Mouse (Mus musculus) thymus, postnatal 36 days (tissue): Measurements from ENCODE around the gene Slc44a1.

Experiments used
- DNase-seq, 2 experiments: peaks; one replicate each; pipeline ENCODE4 v3.0.0; 2022; ENCODE audit warnings: mixed read lengths in 2 of 2

The Slc44a1 gene

DNA sequence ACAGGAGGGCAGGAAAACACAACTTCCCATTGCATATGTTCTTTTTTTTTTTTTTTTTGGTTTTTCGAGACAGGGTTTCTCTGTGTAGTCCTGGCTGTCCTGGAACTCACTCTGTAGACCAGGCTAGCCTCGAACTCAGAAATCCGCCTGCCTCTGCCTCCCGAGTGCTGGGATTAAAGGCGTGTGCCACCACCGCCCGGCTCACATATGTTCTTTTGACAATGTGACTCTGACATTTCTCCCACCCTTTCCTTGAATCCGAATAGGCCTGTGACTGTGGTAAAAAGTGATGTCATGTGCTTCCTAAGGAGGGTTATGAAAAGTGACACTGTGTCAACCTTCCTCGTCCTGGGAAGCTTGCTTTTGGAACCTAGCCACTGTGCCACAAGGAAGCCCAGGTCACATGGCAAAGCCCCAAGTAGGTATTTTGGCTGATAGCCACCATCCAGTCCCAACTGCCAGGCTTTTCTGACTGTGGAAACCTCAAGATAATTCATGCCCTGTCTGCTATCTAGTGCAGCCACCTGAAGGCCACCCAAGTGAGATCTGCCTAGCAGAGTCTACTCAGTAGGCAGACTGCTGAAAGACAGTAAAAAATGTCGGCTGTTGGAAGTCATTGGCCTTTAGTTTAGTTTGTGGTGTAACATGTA lies 8.5 kb upstream of the Slc44a1 start:
- no peak for DNase-seq

DNA sequence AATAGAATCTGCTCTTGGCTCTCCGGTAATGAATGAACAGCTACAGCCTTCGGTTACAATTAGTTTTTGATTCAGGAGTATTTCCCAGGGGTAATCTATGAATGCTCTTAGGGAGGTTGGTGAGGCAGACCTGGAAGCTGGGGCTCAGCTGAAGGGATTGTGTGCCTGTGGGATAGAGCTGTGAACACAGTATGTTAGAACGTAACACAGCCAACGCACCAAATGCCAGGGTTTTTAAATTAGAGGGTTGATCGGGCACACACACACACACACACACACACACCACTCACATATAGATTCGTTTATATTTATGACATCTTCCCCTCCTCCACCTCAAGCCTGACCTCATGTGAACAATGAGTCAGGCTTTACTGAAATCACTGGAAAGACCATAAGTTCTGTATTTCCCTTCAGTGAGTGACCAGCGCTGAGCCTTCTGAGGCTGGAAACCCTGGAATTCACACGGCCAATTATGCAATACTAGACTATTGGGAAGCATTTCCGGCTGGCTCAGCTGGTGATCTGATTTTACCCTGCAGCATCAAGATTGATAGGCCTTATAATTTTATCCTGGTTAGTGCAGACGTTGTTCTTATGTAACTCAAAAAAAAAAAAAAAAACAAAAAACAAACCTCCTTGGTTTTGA lies 3.0 kb upstream of the Slc44a1 start:
- no peak for DNase-seq

DNA sequence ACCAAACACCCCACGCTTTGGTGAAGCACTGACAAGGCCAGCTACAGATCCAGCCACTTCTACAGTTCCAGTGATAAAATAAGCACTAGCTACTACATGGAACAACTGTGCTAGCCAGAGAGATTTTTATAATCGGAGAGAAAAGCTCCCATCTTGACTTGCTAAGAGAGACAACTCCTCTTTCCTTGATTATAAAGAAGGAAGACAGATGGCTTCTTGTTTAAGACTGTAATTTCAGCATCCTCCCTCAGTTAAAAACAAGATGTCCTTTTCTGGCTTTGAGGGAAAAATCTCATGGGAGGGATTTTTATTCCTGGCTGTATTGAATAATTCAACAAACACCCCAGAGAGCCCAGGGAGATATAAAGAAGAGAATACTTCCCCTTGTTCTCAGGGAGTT lies 1.8 kb upstream of the Slc44a1 start:
- DNase-seq: no peak

DNA sequence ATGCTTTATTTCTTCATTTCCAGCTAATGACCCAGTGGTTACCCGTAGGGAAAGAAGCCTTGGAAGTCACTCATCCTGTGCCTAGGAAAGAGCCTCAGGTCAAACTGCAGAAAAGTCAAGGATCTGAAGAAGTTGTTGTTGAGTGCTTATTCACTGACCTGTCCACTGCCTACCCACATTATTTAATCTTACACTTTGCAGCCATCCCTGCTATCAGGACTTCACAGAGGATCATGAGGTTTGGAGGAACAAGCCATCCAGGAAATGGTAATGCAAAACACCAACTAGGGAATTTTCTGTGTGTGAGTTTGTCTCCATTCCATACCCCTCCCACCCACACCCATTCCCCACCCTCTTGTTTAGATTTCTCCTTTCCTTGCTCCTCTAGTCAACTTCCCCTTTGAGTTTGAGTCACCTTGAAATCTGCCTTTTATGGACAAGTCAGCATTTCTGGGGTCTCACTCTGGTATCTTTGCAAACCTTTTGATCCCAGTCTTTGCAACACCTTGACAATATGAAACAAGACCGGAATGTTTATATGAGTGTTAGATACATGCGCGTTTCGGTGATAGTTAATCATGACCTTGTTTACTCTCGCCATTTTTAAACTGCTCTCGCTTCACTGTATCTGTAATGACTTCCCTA lies 1.3 kb upstream of the Slc44a1 start:
- DNase-seq: no peak

DNA sequence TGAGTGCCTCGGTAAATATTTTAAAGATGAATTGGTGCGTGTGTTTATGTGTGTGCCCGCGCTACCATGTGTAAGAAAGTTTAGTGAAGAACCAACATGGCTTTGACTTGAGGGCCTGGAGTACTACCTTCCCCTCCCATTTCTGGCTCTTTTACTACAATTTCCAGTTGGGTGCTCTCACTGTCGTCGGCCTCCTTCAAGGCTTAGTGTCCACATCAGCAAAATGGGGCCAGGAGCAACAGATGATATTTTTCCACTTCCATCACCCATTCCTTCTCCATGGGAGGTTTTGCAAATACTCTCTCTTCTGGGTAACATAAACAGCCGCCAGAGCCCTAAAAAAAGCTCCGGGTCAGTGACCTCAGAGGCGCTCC lies 590 bp upstream of the Slc44a1 start:
- no peak for DNase-seq

DNA sequence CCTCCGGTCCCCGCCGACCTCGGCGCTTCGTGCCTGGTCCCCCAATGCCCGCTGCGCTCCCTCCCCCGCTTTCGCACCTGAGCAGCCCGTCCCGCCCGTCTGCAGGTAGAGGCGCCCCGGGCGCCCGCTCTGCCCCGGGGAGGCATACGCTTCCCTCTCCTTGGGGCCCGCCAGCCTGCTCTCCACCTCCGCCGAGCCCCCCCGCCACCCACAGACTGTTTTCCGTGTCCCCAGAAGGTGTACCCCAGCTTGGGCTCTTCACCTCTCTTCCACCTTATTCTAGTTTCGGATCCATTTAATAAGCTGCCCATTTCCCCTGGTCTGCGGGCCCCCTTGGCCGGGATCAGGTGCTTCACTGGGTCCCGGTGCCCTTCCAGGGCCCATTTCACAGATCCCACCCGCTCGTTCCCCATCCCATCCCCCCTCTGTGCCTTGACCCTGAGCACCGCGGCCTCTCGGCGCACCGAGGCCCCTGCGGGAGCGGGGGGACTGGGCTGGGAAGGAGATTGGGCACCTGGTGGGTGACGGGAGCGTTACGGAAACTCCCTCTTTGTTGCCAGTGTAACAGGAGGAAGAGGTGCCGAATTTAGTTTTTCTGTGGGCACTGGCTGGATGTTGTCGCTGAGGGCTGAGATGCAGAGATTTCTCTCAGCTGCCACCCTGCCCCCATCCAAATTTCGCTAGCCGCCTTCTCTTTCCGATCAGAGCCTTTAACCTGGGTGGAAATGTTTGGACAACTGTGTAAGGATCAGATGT lies 781 bp downstream of the Slc44a1 start:
- DNase-seq: peak; percentile 12 to 38

DNA sequence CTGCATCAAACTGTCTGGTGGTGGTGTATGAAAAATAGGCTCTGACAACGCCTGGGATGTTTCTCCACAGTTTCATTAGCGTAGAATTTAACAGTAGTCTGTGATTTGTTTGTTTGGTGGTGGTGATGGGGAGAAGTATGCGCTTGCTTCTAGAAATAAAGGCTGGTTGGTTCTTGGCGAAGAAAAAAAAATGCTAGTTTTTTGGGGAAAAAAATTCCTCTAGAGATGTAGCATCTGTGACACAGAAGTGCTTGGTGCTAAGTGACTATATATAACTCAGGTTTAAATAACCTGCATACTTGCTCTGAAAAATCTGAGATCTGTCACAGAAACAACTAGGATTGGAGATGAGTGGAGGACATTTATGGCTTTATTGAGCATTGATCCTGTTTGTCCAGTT lies 1.5 kb downstream of the Slc44a1 start:
- no peak for DNase-seq

DNA sequence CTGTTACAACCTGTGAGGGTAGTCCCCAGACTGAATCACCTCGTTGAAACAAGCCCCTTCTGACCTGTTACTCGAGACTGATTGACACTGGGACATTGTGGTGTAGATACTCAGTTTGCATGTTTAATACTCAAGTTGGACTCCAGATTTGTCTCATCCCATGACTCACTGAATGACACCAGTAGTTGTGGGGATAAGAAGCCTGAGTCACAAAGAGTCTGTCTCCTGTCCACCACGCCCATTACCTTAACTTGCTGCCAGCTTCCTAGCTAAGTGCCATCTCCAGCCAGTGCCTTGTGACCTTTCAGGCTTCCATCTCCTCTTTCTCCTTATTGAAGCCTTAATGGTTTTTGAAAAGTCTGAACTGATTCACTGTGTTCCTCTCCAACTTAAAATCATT lies 6.0 kb downstream of the Slc44a1 start:
- DNase-seq: no peak

DNA sequence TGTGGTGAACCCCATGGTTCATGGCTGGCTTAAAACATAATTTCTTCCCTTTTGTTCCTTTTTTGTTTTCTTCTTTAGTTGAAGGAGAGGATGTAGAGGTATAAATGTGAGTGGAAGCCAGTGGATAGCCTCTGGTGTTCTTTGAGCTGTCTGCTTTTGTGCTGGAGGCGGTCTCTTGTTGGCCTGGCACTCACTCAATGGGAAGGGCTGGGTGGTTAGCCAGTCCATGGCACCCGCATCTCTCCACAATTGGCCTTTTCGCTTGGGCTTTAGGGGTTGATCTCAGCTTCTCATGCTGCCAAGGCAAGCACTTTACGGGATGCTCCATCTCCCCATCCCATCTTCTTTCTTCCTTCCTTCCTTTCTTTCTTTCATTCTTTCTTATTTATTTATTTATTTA lies 7.6 kb downstream of the Slc44a1 start:
- DNase-seq: no peak

DNA sequence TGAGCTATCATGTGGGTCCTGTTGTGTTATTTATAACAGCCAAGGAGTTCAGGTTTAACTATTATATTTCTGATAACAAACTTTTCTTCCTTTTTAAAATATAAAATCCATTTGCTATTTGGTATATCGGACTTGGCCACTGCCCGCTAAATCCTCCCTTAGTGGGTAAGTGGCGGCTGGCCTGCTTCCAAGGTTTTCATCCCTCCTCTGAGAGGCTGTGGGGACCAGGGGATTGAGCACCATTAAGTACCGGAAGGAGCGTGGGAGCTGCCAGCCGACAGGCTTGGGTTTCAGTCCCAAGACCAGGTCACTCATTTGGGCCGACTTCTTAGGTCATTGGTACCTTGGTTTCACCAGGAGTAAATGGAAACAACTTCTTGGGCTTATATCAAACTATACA lies 10.5 kb downstream of the Slc44a1 start:
- no peak for DNase-seq

DNA sequence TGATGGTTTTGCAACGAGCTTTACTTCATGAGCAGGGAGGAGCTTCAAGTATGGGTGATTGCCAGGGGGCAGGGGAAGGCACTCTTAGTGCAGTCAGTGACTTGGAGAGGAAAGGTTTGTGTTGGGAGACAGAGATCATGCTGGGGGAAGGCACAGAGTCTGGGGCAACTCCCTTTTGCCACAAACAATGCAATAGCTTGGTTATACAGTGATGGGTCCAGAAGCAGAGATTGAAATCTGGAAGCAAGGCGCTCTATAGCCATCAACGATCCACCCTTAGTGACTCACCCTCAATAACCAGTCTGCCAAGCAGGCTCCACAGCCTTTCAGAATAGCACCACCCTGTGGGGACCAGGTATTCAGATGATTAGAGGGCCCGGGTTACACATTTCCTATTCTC lies 11.7 kb downstream of the Slc44a1 start:
- DNase-seq: no peak

DNA sequence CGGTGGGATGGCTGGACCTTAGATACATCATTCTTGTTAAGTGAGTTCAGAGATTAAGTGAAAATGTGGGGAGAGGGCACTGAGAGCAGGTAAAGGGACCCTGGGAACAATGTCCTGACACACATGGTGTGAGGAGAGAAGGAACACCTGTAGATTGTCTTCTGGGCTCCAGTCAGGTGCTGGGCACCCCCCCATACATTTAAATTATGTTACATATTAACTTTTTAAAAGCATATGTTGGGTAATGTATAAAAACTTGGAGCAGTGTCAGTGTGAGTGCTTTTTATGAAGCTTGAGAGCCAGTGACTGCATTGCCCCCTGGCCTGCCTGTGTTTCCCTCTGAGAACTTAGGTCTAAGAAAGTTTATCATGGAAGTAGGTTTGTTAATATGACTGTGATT lies 12.2 kb downstream of the Slc44a1 start:
- DNase-seq: no peak

DNA sequence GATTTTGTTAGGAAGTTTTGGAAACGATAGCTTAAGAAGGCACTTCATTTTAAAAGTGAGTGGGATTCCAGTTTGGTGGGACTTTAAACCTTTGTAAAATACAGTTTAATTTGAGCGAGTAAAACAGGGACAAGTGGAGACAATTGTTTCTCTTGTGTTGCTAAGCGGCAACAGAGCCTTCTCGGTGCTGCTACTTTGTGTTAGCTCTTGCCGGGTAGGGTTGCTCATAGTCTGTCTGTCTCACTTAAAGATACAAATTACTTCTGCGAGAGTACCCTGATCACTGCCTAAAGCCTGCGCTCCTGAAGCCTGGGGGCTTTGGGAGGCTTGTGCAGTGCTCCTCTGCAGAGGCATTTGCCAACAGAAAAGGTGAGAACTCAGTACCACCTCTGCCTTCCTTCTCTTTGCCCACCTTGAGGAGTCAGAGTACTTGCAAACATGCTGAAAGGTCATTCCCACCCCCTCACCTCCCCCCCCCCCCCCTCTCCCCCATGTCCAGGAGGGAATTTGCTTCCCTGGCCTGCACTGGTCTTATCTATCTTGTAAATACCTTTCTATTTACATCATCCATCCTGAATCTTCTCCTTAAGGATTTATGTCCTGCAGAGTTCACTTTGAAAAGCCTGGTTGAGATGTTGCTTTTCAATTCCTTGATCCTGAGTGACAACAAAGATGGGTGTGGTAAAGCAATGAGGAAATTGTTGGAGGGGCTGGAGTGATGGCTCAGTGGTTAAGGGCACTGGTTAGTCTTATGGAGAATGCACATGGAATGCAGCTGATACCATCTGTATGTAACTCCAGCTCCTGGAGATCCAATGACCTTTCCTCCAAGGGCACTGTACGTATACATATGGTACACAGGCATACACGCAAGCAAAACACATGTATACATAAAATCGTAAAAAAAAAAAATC lies 13.0 kb downstream of the Slc44a1 start:
- DNase-seq: no peak

DNA sequence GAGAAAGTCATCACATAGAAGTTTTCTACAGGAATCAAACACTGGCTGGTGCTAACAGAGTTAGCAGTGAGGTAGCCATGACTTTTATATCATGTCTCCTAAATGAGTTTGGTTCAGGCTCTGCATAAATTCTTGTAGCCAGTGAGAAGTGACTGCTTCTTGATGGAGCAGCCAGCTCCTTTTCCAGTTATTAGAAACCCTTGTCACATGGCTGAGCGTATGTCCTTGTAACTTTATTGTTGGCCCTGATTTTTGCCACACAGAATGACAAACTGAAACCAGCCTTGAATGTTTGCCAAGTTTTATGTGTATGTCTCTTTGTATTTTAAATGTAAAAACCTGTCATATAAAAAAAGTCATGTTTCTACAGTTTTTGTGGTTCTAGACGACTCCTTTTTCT lies 15.7 kb downstream of the Slc44a1 start:
- DNase-seq: no peak

DNA sequence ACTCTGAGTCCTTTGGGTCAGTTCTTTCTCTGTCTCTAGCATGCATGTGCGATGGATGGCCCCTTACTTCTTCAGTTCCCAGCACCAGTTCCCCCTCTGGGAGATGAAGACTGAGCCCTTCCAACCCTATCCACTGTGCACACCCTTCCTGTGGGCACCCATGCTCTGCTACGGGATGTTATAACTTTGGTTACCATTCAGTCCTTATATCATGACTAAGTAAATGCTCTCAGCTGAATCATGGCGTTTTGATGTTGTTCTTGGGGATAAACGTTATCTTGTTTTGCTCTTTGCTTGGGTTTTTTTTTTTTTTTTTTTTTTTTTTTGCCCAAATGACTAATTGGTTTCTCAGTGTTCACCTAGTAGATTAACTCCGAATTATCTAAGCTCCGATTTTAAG lies 16.4 kb downstream of the Slc44a1 start:
- no peak for DNase-seq

DNA sequence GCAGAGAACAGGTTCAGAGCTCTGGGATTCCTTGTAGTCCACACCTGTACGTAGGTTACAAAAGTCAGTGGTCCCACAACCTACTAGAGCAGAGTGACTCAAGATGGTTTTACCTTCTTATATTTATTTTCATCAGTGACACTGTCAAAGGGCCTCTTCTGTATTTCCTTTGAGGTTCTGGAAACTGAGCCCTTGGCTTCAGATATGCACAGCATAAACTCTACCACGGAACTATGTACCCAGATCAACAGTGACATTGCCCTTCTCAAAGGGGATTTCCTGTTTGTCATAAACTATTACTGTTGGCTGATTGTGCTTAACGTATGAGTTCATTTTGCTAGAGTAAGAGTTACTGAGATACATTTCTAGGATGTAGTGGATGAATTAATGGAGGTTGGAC lies 18.3 kb downstream of the Slc44a1 start:
- no peak for DNase-seq

DNA sequence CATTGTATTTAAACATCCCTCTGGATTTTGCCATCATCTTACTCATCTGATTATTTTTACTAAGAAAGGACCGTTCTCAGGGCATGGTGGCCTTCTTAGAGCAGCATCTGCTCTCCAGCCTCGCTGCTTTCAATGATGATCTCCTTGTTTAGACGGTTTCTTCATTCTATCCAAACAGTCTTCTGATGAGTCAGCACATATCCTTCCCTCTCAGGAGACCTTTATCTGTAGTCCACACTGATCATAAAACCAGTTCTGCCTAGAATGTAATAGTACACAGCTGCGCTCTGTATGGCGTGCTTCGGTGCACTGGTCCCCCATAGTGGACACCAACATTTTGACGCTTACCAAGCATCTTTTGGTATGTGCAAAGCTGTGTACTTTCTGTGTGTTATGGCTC lies 19.5 kb downstream of the Slc44a1 start:
- no peak for DNase-seq

DNA sequence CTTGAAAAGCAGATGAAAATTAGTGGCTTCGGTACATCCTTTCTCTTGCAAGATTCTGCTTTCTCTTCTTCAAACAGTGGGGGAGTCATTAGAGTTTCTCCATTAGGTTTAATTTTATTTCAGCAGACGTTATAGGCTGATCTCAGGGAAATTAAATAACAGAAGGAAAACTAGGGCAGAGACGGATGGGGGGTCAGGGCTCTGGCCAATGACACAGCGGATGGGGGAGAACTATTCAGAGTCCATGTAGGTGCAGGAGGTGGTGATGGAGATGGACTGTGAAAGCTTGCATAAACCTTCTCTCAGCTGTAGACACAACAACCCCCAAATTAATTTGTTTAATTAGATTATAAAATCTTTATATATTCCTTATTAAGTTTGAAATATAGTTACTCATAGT lies 20.8 kb downstream of the Slc44a1 start:
- no peak for DNase-seq

DNA sequence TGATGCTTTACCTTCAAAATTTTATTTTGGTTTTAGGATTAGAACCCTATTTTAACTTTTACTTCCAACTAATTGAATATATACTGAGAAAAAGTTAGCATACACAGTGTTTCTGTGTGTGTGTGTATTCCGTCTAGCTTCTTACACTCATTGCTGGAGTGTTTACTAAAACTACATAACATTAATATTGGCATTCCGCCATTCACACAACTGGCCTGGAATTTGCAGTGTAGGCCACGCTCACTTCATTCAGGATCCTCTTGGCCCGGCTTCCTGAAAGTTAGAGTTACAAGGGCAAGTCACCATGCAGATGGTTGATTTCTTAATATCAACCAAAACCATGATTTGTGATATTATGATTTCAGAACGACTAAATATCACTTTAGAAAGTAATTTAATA lies 21.9 kb downstream of the Slc44a1 start:
- no peak for DNase-seq

DNA sequence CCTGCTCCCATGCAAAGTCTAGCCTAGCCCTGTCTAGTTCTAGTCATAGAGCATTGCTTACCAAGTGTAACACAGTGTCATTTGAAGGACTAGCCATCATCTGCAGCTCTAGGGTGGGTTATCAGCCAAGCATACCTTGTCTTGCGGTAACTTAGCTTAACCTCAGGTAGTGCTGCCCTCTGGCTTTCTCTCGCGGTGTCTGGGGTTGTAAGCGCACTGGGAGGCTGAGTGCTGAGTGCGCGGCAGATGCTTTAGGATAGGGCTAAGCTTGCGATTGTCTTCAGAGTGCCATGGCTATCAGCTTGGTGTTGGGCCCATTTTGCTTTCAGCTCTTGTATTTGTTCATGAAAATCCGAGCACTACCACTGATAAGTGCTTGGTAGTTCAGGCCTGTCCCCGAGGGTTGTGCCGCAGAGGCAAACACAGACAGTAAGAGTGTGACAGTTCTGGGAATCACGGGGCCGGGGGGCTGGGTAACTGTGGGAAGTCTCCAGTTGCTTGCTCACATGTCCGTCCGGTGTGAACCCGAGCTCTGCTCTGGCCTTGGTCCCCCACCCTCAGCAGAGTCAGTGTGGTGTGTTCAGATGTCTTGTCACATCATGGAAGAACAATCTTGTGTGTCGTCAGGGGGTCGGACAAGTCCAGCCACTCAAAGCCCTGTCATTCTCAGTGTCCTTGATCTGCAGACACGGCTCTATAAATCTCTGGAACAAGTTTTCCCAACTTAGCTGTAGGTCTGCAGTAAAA lies 22.5 kb downstream of the Slc44a1 start:
- DNase-seq: no peak

DNA sequence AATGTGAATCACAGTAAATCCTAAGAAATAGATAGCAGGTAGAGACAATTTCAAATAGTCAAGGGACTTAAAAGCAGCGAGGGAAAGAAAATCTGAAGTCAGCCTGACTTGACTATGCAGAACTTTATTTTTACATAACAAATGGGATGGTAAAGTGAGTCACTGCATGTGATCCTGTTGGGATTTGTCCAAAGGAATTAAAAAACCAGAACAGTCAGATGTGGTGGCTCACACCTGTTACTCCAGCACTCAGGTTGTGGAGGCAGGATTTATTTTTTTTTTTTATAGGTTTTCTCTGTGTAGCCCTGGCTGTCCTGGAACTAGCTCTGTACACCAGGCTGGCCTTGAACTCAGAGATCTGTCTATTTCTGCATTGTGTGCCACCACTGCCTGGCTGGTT lies 25.7 kb downstream of the Slc44a1 start:
- DNase-seq: no peak

DNA sequence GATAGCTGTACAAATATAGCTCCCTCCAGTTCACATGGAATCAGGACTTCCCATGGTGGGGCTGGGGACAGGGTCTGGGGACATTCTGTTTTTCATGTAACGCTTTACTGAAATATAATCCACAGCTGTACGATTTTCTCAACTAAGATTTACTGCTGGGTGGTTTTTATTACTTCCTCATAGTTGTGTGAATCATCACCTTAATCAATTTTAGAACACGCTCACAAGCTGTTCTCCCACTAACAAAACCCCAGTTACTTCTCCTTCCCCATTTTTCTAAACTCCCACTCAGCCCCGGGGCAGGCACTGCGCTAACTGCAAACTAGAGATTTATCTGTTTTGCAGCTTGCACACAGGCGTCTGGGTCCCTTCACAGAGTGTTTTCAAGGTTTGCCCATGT lies 28.8 kb downstream of the Slc44a1 start:
- DNase-seq: no peak
